Mouse (Mus musculus) thymus, adult 18-20 months (tissue): Measurements from ENCODE around the gene Minos1.

ENCODE experiments used
- DNase-seq, 2 experiments: peaks; one replicate each; pipeline ENCODE4 v3.0.0; 2022; ENCODE audit warnings: mixed read lengths in 2 of 2

Minos1 gene

GRCm38 (mm10) chr4:139092356-139093195 lies 38.3 kb downstream of the Minos1 start, which contains the start of gene Nbl1:
Nbl1 (minus strand) TSS chr4:139092993.
- no peak for DNase-seq

- DNase-seq = no peak
Observed at GRCm38 (mm10) chr4:139091478-139092355, 39.2 kb downstream of the Minos1 start.

GRCm38 (mm10) chr4:139091066-139091465 lies 39.8 kb downstream of the Minos1 start:
- no peak for DNase-seq

GRCm38 (mm10) chr4:139090303-139090940 lies 40.5 kb downstream of the Minos1 start:
- DNase-seq = no peak

- no peak for DNase-seq
Observed at GRCm38 (mm10) chr4:139088982-139089671, 41.8 kb downstream of the Minos1 start.

GRCm38 (mm10) chr4:139086984-139087383 lies 43.9 kb downstream of the Minos1 start:
- DNase-seq = no peak

- DNase-seq = peak; percentile 26 to 47
Observed at GRCm38 (mm10) chr4:139086037-139086436, 44.9 kb downstream of the Minos1 start.

- DNase-seq = no peak
Observed at GRCm38 (mm10) chr4:139085337-139085736, 45.6 kb downstream of the Minos1 start.

- no peak for DNase-seq
Observed at GRCm38 (mm10) chr4:139082790-139083564, 47.9 kb downstream of the Minos1 start.

- DNase-seq = no peak
Observed at GRCm38 (mm10) chr4:139081270-139081931, 49.5 kb downstream of the Minos1 start.

- no peak for DNase-seq
Observed at GRCm38 (mm10) chr4:139080259-139080658, 50.7 kb downstream of the Minos1 start.

GRCm38 (mm10) chr4:139079439-139079838 lies 51.5 kb downstream of the Minos1 start:
- DNase-seq = no peak

GRCm38 (mm10) chr4:139078726-139079125 lies 52.2 kb downstream of the Minos1 start:
- DNase-seq = no peak

GRCm38 (mm10) chr4:139078313-139078712 lies 52.6 kb downstream of the Minos1 start:
- DNase-seq = no peak

- DNase-seq = no peak
Observed at GRCm38 (mm10) chr4:139075915-139076314, 55.0 kb downstream of the Minos1 start.

- DNase-seq = no peak
Observed at GRCm38 (mm10) chr4:139075041-139075711, 55.7 kb downstream of the Minos1 start, which contains the start of gene Htr6. Htr6 (minus strand) TSS chr4:139075570.

- DNase-seq = no peak
Observed at GRCm38 (mm10) chr4:139074060-139074459, 56.9 kb downstream of the Minos1 start.

GRCm38 (mm10) chr4:139068287-139068686 lies 62.6 kb downstream of the Minos1 start:
- DNase-seq = no peak

GRCm38 (mm10) chr4:139064831-139065230 lies 66.1 kb downstream of the Minos1 start:
- DNase-seq = no peak

- no peak for DNase-seq
Observed at GRCm38 (mm10) chr4:139059569-139059968, 71.3 kb downstream of the Minos1 start.
